Mouse (Mus musculus) granulocyte monocyte progenitor cell, adult 5-6 weeks (primary cell): ENCODE results near the gene Sox18. TPM values are rescaled to one million over a fixed set of nuclear protein-coding genes. Genes with fewer than 3 reads are reported as not detected.

Source experiments
- ATAC-seq: replicated peaks from 2 replicates; pipeline ENCODE4 v1.8.0; 2016; ENCODE audit warnings: mild to moderate bottlenecking, moderate TSS enrichment, inconsistent platforms; ENCODE audit not compliant: poor library complexity, severe bottlenecking
- total RNA-seq, 2 experiments: library from RNA; stranded (forward) in 1 of 2; stranded (reverse) in 1 of 2; fragments of 200-712, 200-1000 nt in 1 of 2; fragments of >200 nt in 1 of 2; fragmentation: Nextera tagmentation in 1 of 2; gene quantifications; 2 replicates each; pipeline ENCODE4 v1.2.3; 2014 to 2017

Sox18 gene
- total RNA-seq (2014; fragmentation: Nextera tagmentation) (not detected in 2 replicates), total RNA-seq (2017) (not detected in 2 replicates)

GRCm38 (mm10) chr2:181671326-181671725 is at the start of gene Sox18:
Sox18 (minus strand) TSS chr2:181671640.
- peak; percentile 4; the same call in 1 of the 2 replicates for ATAC-seq

- no peak for ATAC-seq
Observed at GRCm38 (mm10) chr2:181721200-181721599, 49.8 kb upstream of the Sox18 start.

GRCm38 (mm10) chr2:181720061-181720460 is 48.6 kb upstream of the Sox18 start:
- ATAC-seq: no peak

GRCm38 (mm10) chr2:181716991-181717390 is 45.6 kb upstream of the Sox18 start:
- no peak for ATAC-seq

GRCm38 (mm10) chr2:181715382-181715781 is 43.9 kb upstream of the Sox18 start:
- ATAC-seq: no peak

GRCm38 (mm10) chr2:181714903-181715326 is 43.5 kb upstream of the Sox18 start, which contains the start of gene Oprl1:
Oprl1 (plus strand) TSS chr2:181715016.
- ATAC-seq: peak; percentile 71; the same call in 1 of the 2 replicates

GRCm38 (mm10) chr2:181713749-181714148 is 42.3 kb upstream of the Sox18 start:
- no peak for ATAC-seq

GRCm38 (mm10) chr2:181706668-181707067 is 35.2 kb upstream of the Sox18 start:
- ATAC-seq: peak; percentile 82

GRCm38 (mm10) chr2:181698241-181698640 is 26.8 kb upstream of the Sox18 start, which contains the start of gene Lkaaear1:
Lkaaear1 (minus strand) TSS chr2:181698442.
- ATAC-seq: no peak

GRCm38 (mm10) chr2:181696801-181697420 is 25.5 kb upstream of the Sox18 start:
- no peak for ATAC-seq

GRCm38 (mm10) chr2:181695776-181696175 is 24.3 kb upstream of the Sox18 start:
- no peak for ATAC-seq

- ATAC-seq: no peak
Observed at GRCm38 (mm10) chr2:181694581-181694980, 23.1 kb upstream of the Sox18 start.

- peak; percentile 68 for ATAC-seq
Observed at GRCm38 (mm10) chr2:181693339-181694280, 22.2 kb upstream of the Sox18 start, which contains the start of gene Rgs19. Rgs19 (minus strand) TSS chr2:181693977.

- no peak for ATAC-seq
Observed at GRCm38 (mm10) chr2:181692304-181692703, 20.9 kb upstream of the Sox18 start.

- ATAC-seq: peak; percentile 61
Observed at GRCm38 (mm10) chr2:181691571-181691970, 20.1 kb upstream of the Sox18 start.

GRCm38 (mm10) chr2:181691083-181691482 is 19.6 kb upstream of the Sox18 start:
- no peak for ATAC-seq

- ATAC-seq: no peak
Observed at GRCm38 (mm10) chr2:181689466-181690160, 18.2 kb upstream of the Sox18 start.

- ATAC-seq: no peak
Observed at GRCm38 (mm10) chr2:181687586-181687985, 16.1 kb upstream of the Sox18 start.

- no peak for ATAC-seq
Observed at GRCm38 (mm10) chr2:181685686-181686085, 14.2 kb upstream of the Sox18 start.

GRCm38 (mm10) chr2:181684713-181685112 is 13.3 kb upstream of the Sox18 start:
- ATAC-seq: peak; percentile 29
